Mouse (Mus musculus) brain, embryonic 18.5 days (tissue): Measurements from ENCODE around the gene Inafm2.

Source experiments
- DNase-seq: peaks from one replicate; pipeline ENCODE4 v3.0.0-alpha.2; 2012; ENCODE audit warnings: low read depth, low spot score

The Inafm2 gene

DNA sequence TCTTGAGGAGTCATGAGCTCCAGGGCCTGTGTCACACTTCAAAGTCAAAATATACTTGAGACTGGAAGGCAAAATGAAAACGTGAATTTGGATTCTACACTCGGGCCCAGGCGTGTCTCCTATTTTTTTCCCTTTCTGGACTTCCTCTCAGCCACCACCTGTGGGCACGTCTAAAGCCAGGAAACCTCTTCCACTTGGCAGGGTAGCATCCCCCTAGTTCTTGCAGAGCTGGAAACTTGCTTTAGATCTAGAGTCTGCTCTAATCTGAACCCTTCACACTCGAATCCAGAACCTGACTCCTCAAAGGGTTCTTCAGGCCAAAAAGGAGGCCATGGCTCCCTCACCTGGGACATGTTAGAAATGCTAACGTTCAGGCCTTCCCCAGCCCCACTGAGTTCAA is 9.8 kb downstream of the Inafm2 start:
- no peak for DNase-seq

DNA sequence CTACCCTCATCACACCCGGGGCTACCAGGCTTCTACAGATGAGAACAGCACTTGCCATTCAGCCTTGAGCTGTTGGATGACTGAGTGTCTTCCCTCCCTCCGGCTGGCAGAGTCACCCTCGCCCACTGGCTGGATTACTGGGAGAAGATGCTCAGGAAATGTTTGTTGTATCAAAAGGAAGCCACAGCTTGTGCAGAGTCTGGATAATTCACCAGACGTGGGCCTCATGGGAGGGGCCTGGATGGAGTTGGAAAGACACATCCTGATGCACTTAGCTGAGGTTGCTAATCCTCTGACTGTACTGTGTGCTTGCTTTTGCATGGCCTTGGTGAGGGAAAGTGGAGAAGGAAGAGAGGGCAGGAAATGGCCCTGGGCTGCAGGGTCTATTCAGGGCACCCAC is 10.5 kb downstream of the Inafm2 start:
- no peak for DNase-seq

GRCm38 (mm10) chr2:118759828-118760227 is 14.3 kb downstream of the Inafm2 start:
- DNase-seq = no peak

DNA sequence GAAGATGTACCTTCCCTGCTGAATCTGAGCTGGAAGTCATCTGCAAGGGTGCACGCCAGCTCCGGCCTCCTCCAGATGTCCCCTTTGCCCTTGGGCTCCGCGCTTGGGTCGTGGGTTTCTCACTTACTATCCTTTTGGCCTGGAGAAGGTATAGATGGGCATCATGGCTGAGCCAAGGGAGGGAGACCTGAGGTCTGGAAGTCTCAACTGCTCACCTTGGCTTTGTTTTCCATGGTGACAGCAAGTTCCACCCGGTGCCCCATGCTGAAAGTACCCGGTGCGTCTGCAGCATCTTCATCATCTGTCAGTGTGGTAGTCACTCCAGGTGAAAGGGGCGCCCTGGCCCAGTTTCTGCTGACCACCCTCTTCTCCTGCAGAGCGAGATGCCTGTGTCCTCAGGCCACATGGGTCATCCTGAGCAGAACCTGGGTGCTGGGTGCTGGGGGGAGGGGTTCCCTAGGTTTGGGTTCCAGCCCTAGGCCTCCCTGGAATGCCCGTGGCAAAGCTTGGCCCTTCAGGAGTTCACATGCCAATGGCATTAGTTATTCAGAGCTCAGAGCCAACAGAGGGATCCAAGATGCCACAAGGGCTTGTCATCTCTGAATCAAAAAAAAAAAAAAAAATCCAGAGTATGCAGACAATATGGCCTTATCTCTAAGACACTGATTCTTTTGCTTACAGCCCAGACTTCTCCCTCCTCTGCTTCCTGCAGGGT is 14.9 kb downstream of the Inafm2 start:
- no peak for DNase-seq

- no peak for DNase-seq
Observed at GRCm38 (mm10) chr2:118761358-118761757, 15.8 kb downstream of the Inafm2 start.

DNA sequence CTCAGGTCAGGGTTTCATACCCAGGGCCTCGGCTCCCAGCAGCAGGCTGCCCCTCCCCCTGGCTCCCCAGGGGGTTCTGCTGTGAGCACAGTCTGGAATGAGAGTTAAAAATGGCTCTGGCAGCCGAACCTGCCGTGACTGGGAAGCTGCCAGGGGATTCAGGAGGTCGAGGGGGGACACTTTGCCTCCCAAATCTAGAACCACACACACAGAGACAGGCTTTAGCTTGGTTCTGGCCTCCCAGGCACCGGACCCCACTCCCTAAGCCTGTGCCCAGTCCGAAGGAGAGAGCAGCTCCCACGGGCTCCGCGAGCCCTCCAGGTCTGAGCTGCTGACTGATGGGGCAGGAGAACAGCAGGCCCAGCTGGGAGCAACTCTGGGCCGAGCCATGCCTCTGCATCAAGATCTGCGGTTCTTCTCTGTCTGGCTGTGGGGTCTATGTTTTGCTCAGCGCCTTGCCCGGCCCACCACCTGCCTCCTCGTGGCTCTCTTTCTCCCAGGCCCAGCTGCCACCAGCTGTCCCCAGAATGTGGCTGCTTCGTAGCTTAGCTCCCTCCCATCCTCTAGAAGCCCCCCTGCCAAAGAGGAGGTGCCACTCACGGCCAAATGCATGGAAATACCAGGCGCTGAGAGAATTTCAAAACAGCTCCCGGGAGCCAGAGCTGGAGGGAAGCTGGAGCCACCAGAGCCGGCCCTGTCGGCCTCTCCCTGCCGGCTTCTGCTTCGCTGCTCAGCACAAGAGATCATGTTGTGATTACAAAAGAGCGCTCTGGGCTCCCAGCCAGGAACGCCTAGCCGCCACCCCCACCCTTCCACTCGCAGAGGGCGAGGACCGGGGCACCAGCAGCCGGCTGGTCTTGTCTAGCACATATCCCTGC is 16.6 kb downstream of the Inafm2 start, which contains the start of gene Ccdc9b:
Ccdc9b (minus strand) TSS at position 756 of the 878 bp plus-strand sequence.
- DNase-seq = peak; percentile 63

DNA sequence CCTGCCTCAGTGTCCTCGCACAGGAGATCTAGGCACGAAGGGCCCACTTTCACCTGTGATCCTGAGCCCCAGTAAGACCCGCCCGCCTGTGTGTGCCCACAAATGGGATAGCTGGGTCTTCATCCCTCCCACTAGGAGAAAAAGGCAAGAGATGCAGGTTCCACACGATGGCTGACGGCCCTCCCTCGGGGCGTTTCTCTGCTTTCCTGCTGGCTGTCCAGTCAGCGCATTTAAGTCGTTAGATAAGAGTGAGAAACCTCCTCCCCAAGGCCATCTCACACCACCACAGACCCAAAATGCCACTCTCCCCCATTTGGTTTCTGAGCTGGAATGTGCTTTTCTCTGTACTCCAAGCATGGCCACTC is 17.2 kb downstream of the Inafm2 start:
- no peak for DNase-seq

DNA sequence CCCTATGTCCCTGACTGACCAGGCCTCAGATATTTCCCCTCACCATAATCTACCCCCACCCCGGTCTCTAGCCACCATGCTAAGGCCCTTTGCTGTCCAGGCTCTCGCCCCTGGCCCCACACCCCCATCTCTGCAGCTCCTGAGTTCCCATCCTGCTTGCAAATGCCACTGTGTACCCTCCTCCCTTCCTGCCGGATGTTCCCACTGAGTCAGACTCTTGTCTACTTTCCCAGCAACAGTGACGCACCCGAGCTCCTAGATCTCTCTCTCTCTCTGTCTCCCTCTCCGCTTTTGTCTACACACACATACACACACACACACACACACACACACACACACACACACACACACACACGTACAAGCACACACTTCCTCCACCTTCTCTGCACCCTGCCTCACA is 17.9 kb downstream of the Inafm2 start:
- DNase-seq = no peak

- no peak for DNase-seq
Observed at GRCm38 (mm10) chr2:118764094-118764831, 18.7 kb downstream of the Inafm2 start.

GRCm38 (mm10) chr2:118764875-118765274 is 19.3 kb downstream of the Inafm2 start:
- DNase-seq = no peak

DNA sequence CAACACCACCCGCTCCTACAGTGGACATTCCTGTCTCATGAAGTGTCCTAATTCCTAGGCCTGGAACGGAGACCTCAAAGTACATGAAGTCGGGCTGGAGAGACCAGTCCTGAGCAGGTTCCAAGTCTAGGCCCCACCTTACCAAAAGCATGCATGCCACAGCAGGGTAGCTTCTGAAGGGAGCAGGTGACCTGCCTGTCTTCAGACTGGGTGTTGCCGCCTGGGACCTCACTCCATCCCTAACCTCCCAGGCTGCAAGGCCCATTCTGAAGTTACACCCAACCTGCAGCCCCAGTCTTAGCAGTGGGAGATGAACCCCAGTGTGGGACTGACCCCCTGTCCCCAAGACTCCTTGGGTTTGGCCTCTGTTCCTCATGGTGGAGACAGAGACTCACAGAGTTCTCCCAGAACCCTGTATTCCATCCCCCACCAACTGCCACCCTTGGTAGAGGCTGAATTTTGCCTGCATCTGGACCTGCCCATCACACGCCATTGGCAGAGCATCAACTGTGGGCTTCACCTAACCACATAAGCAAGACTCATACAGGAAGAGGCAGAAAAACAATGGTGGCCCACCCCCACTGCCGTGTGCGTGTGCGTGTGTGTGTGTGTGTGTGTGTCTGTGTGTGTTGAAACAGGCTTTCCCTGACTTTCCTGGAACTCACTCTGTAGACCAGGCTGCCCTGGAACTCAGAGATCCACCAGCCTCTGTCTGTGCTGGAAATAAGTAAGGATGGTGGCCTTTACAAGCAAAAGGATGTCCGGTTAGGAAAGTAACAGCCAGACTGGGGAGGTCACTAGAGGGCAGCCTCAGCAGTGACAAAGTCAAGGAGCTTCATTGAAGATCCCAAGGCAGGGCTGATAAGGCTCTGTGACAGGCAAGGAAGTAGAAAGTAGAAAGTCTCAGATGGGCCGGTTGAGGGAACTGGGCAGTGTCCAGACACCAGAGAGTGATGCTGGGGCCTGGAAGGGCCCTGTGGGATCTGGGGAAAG is 20.8 kb downstream of the Inafm2 start:
- DNase-seq = no peak

- no peak for DNase-seq
Observed at GRCm38 (mm10) chr2:118772158-118772874, 26.8 kb downstream of the Inafm2 start, which contains the start of gene Phgr1. Gene Phgr1, plus strand, starts transcription at chr2:118772769.

DNA sequence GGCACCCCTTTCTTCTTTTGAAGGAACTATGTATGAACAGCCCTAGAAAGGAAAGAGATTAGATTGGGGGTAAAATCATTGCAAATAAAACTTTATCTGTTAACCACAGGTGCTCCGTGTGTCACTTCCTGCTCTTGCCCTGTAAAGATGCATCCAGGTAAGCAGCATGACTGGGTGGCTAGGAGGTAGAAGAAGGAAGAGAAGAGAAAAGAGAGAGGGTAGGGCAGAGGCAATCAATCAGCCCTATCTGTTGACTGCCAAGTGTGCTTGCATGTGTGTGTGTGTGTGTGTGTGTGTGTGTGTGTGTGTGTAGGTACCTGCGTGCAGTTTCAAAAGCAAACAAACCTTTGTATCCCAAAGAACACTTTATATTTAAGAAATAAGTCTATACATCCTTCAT is 29.0 kb downstream of the Inafm2 start:
- no peak for DNase-seq

DNA sequence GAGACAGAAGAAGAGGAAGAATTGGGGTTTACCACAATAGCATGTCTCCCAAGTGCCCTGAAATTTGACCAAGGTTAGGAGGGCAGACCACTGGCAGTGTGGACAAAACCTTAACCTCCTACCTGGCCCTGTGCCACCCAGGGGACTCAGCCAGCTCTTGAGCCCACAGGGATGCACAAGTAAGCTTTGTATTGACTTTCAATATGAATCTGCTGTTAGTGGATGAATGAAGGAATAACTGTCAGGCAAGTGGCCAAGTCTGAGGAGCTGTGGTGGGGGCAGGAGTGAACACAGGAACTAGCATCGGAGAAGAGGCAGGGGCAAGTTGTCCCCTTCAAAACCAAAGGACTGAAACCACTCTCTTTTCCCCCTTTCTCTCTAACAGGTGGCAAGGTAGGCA is 29.8 kb downstream of the Inafm2 start:
- DNase-seq = no peak

DNA sequence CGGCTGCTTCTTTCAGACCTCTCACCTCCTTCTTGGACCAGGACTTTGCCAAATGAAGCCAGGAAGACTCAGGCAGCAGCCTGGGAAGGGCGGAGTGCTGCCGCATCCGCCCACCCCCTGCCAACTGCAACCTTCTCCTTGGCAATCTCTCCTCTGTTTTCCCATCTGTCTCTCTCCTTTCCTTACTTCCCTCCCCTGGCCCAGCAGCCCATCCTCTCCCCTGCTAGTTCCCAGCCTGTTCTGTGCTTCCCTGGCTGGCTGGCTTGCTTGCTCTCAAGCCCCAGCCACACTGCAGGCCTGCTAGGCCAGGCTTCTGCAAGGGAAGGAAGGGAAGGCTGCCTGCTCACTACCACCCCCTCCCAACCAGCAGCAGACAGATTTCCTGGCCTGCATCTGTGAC is 30.3 kb downstream of the Inafm2 start:
- DNase-seq = no peak

DNA sequence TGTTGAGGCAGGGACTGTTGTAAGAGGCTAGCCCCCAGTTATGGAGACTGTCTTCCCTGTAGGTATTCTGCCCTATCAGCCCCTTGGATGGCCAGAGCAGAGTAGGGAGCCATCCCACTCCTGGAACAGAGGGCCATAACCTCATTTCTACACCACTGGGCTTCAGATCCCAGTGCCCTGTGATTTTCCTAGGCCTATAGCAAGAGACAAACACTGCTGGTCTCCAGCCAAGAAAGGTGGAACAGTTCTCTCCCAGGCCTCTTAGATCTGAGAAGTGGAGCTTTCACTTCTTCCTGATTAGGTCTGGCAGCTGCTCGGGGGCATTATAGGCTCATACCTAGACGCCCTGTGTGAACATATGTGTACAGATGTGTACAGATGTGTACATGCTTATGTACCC is 30.7 kb downstream of the Inafm2 start:
- DNase-seq = no peak

DNA sequence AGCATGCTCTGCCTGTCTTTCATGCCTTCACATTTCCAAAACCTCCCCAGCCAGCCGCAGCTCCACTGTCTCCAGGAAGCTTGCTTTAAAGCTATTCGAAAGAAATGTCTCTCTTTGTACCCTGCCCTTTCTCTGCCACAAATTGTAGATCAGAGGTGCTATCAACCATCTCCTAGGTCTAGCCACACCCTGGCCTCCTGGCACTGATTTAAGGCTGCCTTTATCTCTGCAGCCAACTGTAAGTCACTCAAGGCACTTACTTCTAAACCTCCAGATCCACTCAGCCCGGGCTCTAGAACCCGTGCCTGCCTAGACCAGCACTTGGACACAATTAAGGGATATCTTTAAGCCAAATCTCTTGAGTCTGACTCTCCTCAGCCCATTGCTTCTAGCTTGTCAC is 32.9 kb downstream of the Inafm2 start:
- no peak for DNase-seq

- no peak for DNase-seq
Observed at GRCm38 (mm10) chr2:118779065-118779464, 33.5 kb downstream of the Inafm2 start.

DNA sequence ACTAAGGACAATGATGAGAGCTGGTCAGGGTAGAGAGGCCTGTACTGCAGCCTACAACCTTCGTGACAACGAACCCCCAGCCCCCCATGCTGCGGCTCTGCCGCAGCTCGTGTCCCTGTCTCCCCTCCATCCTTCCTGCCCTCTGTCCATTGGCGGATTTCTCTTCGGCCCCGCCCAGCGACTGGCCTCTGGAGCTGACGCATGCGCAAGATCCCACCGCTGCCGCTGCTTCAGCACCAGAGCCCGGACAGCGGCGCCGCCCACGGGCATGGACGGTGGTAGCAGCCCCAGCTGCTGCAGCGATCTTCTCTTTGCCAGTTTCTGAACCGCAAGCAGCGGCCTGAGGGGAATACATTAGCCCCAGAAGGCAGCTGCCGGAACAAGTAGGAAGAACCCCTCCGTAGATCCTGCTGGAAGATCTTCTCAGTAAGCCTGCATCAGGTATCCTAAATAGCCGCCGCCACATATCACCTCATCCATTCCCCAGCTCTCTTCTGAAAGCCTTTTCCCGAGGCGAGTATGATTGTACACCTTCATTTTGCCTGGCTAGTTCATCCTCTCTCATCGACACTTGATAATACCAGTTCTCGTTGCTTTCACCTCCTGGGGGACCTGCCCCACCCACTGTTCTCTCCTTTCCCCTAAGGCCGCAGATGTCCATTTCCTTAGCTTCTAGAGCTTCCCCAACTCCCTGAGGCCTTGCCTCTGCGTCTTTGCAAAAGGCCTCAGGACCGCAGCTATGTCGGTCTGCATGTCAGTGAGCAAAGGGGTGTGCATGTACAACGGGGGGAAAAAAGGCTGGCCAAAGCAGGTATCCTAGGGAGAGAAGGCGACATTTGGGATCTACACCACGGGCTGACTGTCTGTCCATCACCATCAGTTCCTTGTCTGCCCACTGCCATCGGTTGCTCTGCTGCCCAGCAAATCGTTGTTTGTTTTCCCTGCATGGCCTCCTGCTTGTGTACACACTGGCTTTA is 34.2 kb downstream of the Inafm2 start, which contains the start of gene Disp2:
Disp2 (plus strand) TSS at position 216 of the 977 bp plus-strand sequence.
- peak; percentile 88 for DNase-seq
